Mouse (Mus musculus): ENCODE results near the gene Rpl38. TPM values are rescaled to one million over a fixed set of nuclear protein-coding genes. Genes with fewer than 3 reads are reported as not detected.

Gene Rpl38
- total RNA-seq, 2 experiments from 2014 or later, result 922 to 952 TPM

DNA sequence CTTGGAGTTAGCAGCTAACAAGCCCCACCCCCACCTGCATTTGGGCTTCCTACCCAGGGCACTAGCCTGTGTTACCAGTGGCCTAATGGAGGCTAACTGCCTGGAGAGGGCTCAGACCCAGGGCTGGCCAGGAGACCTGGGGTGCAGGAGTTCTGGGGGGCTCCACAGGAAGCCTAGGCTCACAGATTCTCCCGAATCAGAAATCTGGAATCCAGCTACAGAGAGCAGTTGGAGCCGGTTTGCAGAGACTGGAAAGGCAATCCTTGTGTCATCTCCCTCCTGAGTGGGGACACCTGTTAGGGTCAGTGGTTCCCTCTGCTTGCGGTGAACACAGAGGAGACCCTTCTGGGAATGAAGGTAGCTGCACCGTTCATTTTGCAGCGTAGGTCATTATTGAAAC, 12.7 kb downstream of the Rpl38 start:
- DNase-seq, result no peak

DNA sequence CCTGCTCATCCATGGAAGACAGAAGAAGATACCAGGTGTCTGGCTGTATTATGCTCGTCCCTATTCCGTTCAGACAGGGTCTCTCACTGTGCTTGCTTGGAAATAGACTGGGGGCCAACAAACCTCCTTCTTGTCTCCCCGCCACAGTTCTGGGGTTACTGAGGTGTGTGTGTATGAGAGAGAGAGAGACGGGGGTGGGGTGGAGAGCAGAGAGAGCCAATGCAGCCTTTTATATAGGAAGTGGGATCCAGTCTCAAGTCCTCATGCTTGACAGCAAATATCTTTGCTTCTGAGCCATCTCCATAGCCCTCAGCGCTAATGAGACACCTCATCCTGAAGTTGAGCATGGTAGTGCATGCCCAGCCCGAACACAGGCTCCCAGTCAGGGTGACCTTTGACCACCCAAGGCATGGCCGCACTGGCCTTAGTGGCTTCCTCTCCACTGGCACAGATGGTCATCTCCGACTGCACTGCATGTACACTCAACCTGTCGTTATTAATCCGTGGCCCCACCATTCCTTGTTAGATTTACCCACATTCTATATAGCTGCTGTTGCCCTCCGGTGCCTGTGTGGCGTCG, 14.1 kb downstream of the Rpl38 start:
- no peak for DNase-seq

GRCm38 (mm10) chr11:114683029-114683721, 14.9 kb downstream of the Rpl38 start:
- no peak for DNase-seq

- DNase-seq, result no peak
Measured at GRCm38 (mm10) chr11:114683722-114684621, 15.6 kb downstream of the Rpl38 start.

- peak; percentile 38 for DNase-seq
Measured at GRCm38 (mm10) chr11:114684627-114685373, 16.5 kb downstream of the Rpl38 start.

DNA sequence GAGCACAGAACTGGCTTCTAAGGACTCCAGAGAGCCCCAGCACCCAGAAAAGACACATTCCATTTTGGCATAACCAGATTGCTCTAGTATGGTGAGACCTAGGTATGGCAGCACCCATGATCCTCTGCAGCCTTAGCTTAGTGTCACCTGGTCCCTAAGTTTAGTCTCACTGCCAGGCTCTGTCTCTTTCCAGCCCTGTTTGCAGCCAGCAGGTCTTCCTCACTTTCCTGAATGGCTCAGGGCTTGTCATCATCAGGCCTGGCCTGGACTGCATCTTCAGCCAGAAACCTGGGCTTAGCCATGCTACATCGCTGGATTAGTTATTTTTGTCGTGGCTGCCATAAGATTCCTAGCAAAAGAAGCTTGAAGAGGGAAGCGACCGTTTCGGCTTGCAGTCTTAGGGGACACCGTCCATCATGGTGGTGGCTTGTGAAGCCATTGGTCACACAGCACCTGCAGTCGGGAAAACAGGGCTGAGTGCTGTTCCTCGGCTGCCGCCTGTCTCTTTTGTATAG, 17.3 kb downstream of the Rpl38 start:
- no peak for DNase-seq

DNA sequence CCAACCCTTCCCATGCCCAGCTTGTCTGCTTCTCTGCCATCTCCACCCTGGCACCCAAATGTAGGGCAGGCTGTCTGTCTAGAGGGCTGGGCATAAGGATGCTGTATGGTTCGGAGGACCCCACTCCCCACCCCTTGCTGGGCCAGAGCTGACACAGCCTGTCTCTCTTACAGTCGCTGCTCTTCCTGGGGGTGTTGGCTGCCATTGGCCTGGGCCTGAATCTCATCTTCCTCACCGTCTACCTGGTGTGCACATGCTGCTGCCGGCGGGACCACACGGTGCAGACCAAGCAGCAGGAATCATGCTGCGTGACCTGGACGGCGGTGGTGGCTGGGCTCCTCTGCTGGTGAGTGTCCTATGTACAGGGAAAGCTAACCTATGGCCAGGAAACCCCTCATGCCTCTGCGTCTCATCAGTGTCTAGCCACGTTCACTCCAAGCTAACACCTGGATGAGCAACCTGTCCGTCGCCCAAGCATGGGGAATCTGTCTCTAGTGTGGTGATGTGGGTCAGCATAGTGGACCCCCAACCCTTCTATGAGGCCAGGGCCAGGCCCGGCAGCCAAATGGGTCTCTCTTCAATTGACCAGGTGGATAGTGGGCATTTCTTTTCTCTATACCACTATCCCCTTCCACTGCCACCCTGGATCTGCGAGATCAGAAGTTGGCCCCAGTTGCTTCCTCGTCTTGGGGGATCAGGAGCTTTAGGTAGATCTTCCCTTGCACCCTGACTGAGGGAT, 18.1 kb downstream of the Rpl38 start:
- no peak for DNase-seq

GRCm38 (mm10) chr11:114687574-114688188, 19.4 kb downstream of the Rpl38 start:
- DNase-seq, result no peak

- no peak for DNase-seq
Measured at GRCm38 (mm10) chr11:114688729-114689128, 20.4 kb downstream of the Rpl38 start.

- no peak for DNase-seq
Measured at GRCm38 (mm10) chr11:114690192-114690591, 21.9 kb downstream of the Rpl38 start.

DNA sequence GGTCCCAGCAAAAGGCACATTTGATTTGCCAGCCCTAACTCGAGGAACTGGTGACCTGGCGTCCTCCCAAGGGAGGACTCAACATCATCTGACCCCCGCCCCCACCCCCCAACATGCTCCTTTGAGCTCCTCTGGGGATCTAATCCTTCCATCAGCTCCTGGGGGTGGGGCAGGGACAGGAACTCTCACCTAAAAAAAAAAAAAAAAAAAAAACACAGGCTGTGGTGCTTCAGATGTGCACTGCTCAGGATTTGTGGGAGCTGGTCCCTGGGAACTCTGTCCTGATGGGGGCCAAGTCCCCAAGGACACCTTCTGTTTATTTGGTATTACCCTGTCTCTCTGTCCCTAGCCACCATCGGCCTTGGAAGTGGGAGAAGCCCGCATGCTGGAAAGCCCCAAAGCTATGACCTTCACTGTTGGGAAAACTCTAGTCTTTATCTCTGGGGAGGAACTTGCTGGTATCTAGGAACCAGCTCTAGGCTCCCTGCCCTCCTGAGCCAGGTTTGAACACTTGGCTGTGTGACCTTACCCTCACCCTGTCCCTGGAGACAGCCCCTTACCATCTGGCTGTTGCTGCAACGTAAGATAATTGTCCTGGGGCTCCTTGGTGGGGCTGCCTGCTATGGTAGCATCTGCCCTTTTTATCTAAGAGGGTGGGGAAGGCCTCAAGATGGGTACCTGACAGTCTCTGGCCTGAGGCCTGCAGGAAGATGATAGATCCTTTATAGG, 23.3 kb downstream of the Rpl38 start:
- no peak for DNase-seq

- no peak for DNase-seq
Measured at GRCm38 (mm10) chr11:114692601-114693000, 24.3 kb downstream of the Rpl38 start.

DNA sequence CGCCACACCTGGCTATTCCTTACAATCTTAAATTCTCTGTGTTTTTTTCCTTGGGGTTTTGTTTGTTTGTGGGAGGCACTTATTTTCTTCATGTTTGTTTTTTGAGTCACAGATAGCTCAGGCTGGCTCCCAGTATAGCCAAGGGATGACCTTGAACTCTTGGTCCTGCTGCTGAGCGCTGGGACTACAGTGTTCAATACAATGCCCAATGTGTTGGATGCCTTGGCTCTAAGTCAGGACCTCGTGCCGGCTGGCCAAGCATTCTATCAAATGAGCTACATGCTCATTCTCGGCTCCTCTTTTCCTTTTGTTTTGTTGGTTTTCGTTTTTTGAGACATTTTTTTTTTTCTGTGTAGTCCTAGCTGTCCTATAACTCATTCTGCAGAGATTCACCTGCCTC, 25.1 kb downstream of the Rpl38 start:
- no peak for DNase-seq

DNA sequence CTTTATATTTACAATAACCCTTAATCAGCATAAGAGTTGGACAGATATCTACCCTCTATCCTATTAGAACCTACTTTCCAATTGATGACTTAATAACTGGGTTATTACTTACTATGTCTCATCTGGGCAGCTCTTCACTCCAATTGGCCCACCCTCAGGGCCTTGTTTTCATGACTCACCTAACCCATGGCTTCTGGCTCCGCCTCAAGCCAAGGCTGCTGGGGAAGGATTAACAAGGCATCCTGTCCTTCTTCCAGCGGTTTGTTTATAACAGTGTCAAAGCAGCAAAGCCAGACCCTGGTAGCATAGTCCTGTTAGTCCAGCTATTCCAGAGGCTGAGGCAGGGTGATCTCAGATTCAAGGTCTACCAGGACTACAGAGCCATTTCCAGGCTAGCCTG, 26.1 kb downstream of the Rpl38 start:
- no peak for DNase-seq

DNA sequence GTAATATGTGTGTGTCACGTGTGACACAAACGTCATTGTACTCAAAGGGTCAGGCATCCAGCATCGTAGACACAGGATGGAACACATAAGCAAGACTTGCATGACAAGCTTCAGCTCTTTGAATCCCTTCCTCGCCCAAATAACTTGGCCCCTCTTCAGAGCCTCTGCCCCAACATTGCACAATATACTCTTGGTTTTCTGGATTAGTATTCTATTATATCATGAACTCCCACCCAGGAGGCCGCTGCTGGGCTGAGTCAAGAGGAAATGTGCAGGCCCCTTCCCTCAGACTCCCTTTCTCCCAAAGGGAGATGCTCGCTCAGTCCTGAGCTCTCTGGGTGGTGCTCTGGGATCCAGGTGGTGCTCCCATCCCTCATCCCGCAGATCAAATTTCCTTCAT, 30.2 kb downstream of the Rpl38 start:
- DNase-seq, result no peak

DNA sequence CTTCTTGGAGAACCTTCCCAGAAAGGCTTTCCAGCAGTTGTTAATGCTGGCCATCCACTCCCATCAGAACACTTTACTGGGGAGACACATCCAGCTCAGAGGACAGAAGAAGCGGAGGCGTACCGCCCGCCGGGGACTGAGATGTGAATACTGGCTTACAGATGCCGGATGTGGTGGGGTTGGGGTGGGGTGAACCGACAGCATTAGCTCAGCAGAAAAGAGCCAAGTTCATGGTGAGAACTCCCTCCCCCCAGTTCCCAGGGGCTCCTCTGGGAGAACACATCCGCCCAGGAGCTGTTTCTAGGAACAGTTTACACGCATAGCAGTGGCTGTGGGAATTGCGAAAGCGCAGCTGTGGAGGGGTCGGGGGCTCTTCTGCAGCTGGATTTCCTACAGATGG, 31.2 kb downstream of the Rpl38 start:
- DNase-seq, result peak; percentile 78

GRCm38 (mm10) chr11:114702311-114702995, 34.1 kb downstream of the Rpl38 start:
- DNase-seq, result no peak

DNA sequence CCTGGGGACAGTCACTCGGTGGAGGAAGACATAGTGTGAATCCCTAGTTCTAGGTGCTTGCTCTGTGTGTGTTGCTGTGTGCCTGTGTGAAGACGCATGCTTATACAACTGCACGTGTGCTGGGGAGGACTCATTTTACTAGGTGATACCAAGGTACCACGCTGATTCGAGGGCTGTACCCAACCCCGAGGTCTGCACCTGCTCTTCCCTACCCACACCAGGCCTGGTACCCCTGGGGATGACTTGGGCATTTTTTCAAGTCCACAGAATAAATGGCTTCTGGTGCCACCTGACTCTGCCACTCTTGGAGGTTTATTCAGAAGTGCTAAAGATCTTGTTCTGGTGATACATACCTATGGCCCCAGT, 34.7 kb downstream of the Rpl38 start:
- no peak for DNase-seq

GRCm38 (mm10) chr11:114704071-114704913, 36.0 kb downstream of the Rpl38 start:
- DNase-seq, result peak; percentile 43
